Mouse (Mus musculus): Measurements from ENCODE around the gene Ppig. TPM values are rescaled to one million over a fixed set of nuclear protein-coding genes. Genes with fewer than 3 reads are reported as not detected.

Gene Ppig
- 81.9 to 115 TPM (median 100 TPM) in 4 replicates for total RNA-seq (2023; ENCODE audit: inconsistent age)

DNA sequence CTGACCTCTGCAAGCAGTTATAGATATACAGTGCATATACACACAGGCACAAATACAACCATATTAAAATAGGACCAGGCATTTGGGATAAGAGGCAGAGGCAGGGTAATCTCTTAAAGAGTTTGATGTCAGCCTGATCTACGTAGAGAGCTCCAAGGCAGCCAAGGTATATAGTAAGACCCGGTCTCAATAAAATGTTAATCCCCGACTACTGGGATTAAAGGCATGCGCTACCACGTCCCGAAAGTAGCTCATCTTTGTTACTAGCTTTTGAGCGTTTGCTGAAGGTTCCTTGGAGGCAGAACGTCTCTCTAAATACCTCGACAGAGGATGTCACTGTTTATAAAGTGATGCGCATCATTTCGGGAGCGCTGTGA lies at the start of gene Ppig:
TSS of gene Ppig (plus strand) at position 273 of the 377 bp plus-strand sequence.

DNA sequence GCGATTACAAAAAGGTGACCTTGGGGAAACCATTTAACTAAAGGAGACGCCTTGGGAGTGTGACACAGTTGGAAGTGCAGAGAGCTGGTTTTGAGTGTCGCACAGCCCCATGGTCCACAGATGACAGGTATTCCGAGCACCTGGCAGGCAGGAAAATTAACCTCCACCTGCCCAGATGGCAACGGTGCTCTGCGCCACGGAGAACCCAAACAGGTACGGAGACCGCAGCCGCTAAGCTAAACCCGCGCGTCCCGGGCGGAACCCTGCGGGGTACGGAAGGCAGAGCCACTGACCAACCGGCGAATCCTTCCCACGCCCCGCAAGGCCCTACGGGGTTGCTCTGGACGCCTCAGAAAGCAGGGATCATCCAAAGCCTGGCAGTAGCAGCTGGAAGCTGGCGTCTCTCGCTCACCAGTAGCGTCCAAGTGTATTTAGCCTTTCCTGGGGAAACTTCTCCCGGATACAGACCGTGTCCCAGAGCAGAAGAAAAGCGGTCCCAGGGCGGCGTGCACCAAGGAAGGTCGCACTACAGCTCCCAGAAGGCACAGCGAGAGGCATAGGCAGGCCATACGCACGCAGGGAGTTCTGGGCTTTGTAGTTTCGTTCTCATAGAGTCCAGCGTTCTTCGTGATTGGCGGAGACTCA lies 9.2 kb upstream of the Ppig start, which contains the start of gene Fastkd1:
TSS of gene Fastkd1 (minus strand) at position 536 of the 645 bp plus-strand sequence.

DNA sequence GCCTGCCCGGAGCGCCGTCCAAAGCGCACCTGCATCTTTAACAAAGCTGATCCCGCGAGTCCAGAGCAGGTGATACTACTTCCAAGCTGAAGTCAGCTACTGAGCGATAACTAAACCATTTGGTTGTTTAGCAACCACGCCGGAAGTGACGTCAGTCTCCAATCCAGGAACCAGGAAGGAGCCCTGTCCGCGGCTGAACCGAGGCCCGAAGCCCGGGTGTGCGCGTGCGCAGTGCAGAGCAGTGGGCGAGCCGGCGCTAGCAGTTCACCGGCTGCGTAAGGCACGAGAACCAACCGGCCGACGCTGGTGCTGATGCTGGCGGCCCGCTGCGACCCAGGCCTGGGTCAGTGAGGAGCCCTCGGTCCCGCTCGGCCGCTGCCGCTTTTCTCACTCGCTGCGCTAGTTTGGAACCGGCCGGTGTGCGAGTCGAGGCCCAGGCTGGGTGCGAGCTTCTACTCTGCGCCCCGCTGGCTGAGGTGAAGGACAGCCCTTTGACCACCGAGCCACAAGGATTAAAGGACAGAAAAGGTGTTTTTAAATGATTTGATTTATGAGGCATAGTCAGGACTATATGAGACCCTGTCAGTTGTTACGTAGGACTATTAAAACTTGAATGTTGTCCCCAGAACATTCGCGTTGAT lies 67.2 kb downstream of the Ppig start, which contains the start of the genes Ccdc173 and Phospho2:
TSS of gene Ccdc173 (minus strand) at position 147 of the 641 bp plus-strand sequence.
TSS of gene Phospho2 (plus strand) at position 195 of the 641 bp plus-strand sequence.

Other genes with a start within 250 kb of the Ppig start
- gene Lrp2, start 136.5 kb upstream of the Ppig start, total RNA-seq (2023; ENCODE audit: inconsistent age) = 0.03 TPM in 2 of 4 replicates, not detected in the others
- gene Bbs5, start 75.4 kb upstream of the Ppig start, total RNA-seq (2023; ENCODE audit: inconsistent age) = 1.1 to 2.3 TPM (median 1.5 TPM) in 4 replicates
- gene Klhl41, start 52.4 kb upstream of the Ppig start, total RNA-seq (2023; ENCODE audit: inconsistent age) = 4.4 to 4.5 TPM in 2 of 4 replicates, not detected in the others
- 20.8 to 28.9 TPM (median 24.5 TPM) in 4 replicates for gene Fastkd1, start 9.0 kb upstream of the Ppig start, total RNA-seq (2023; ENCODE audit: inconsistent age)
- gene Ccdc173, start 67.0 kb downstream of the Ppig start, total RNA-seq (2023; ENCODE audit: inconsistent age) = 3.3 to 4.6 TPM (median 3.7 TPM) in 4 replicates
- 36.4 to 40.2 TPM (median 39.4 TPM) in 4 replicates for gene Phospho2, start 67.1 kb downstream of the Ppig start, total RNA-seq (2023; ENCODE audit: inconsistent age)
- gene Klhl23, start 99.4 kb downstream of the Ppig start, total RNA-seq (2023; ENCODE audit: inconsistent age) = 0.35 to 0.42 TPM (median 0.42 TPM) in 3 of 4 replicates, not detected in the other
- 154 to 199 TPM (median 185 TPM) in 4 replicates for gene Ssb, start 139.0 kb downstream of the Ppig start, total RNA-seq (2023; ENCODE audit: inconsistent age)
- gene Mettl5, start 163.1 kb downstream of the Ppig start, total RNA-seq (2023; ENCODE audit: inconsistent age) = 13.5 to 18.1 TPM (median 17.0 TPM) in 4 replicates
- 61.5 to 88.5 TPM (median 80.4 TPM) in 4 replicates for gene Ubr3, start 174.7 kb downstream of the Ppig start, total RNA-seq (2023; ENCODE audit: inconsistent age)